Mouse (Mus musculus) small intestine, adult 2 months (tissue): Measurements from ENCODE around the gene Tet2.

Source experiments
- CTCF ChIP-seq: fragments of 200-500 bp; IDR thresholded peaks from 2 replicates; pipeline ENCODE4 v1.5.1; 2012; ENCODE audit warnings: low read depth, mild to moderate bottlenecking, control low read depth, inconsistent platforms, low read length, moderate library complexity, mixed read lengths; ENCODE audit not compliant: insufficient replicate concordance, insufficient read length; ENCODE audit errors: extremely low read depth
- POLR2A ChIP-seq: fragments of 200-500 bp; IDR thresholded peaks from 2 replicates; pipeline ENCODE4 v1.6.1; 2012; ENCODE audit warnings: low read depth, mild to moderate bottlenecking, control low read depth, inconsistent platforms, low read length, moderate library complexity

- TF ChIP-seq CTCF (no peak), POLR2A (no peak)
Measured at GRCm38 (mm10) chr3:133496953-133497352, 48.0 kb downstream of the Tet2 start.
